Mouse (Mus musculus) leukemia stem cell, adult 10-12 weeks (primary cell): Measurements from ENCODE around the gene Stab2. TPM values are rescaled to one million over a fixed set of nuclear protein-coding genes. Genes with fewer than 3 reads are reported as not detected.

Source experiments
- polyA plus RNA-seq: library from polyadenylated mRNA; stranded (reverse); fragments of >175 nt; gene quantifications from 2 replicates; pipeline ENCODE4 v1.2.3, GENCODE M21; 2012; ENCODE audit warnings: low replicate concordance

The Stab2 gene
- 2.4 and 8.0 TPM in 2 replicates for polyA plus RNA-seq

DNA sequence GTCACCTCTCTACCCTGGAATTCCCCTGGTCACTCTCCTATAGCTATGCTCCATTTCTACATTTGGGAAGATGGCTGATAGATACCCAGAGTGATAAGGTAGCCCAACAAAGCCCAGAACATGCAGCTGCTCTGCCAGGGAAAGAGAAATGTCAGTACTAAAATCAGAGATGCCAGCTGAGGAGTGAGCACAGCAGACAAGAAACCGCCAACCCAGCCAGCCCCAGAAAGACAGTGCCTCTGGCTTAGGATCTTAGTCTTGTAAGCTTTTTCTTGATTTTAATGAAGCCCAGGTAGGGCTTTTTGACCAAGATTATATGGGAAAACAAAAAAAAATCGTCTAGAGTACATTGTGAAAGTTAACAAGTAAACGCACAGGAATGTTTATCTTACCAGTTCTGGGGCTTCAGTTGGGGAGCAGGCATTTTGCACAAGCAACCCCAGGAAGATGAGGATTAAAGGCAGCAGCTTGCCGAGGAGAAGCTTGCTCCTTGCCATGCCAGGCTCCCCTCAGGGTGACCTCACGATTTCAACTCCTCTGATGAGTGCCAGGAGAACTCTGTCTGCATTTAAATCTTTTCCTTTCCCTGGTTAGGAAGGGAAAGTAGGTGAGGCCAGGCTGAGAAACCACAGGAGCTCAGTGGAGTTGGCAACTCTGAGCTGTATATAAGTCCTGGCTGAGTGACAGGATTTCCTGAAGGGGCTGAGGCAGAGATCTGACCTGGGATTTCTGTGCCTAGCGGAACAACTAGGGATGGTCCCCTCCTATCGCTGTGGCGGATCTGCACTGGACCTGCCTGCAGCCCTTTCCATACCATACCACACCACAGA is at the start of gene Stab2:
Stab2 (minus strand) TSS at position 641 of the 830 bp plus-strand sequence.

Other genes with a start within 250 kb of the Stab2 start
- not detected in 2 replicates for gene Gm49358, start 244.1 kb downstream of the Stab2 start, polyA plus RNA-seq
- 1.6 and 3.2 TPM in 2 replicates for gene Nt5dc3, start 229.0 kb downstream of the Stab2 start, polyA plus RNA-seq
- gene 1700113H08Rik, start 50.0 kb upstream of the Stab2 start, polyA plus RNA-seq: not detected in 2 replicates